Mouse (Mus musculus): ENCODE measurements at regions not wholly inside any gene's neighbourhood (a gene's known extent, or its start where the extent isn't known, plus 50 kb on each side); places are given as distances from the start of the nearest gene placed in this dataset.

DNA sequence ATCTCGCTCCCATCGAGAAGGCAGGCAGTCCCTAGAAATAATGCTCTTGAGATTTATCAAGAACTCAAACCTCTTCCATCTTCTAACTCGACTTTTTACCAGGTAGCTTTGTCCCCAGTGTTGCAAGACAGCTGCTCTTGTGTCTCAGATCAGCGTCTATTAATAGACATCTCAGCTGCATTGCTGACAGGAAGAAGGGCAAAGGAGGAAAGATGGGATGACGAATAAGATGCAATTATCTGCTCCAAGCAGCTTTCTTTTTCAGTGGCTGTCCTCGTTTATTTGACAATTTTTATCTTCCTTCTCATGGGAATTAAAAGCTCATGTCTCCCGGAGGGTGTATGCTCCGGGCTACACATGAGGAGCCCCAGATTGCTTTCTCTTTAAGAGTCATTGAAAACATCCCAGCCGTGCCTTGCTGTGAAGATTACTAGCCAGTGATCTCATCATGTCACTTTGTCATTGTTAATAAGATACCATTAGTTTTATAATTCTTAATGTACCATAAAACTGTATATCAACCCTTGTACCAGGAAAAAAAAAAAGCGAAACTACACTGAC, 299.9 kb upstream of the Eci2 start:
- DNase-seq (ENCODE audit: low spot score): peak; percentile 45
- Histone ChIP-seq H3K4me3 (ENCODE audit: low read depth, low read length) (no peak overlapping the region), H3K4me2 (ENCODE audit: low read depth, low read length) (no peak overlapping the region), H3K36me3 (ENCODE audit: control insufficient read depth, insufficient read depth, low read length) (no peaks in the 10 kb centered on the region), H3K27me3 (replicated peaks; ENCODE audit: control insufficient read depth, insufficient read depth, low read length) (no peaks in the 10 kb centered on the region), H3K4me1 (ENCODE audit: control insufficient read depth, insufficient read depth, low read length) (no peaks in the 10 kb centered on the region), H3K27ac (replicated peaks; ENCODE audit: low read depth, low read length) (no peak overlapping the region), H3K9ac (ENCODE audit: low read depth, low read length) (no peak overlapping the region), H3K9me3 (ENCODE audit: control insufficient read depth, low read length) (no peaks in the 10 kb centered on the region)
- 36% methylated on average over 10 of the region's 10 CpGs for WGBS
- ATAC-seq (ENCODE audit: low read depth): no peak

- ATAC-seq (ENCODE audit: low read depth) (no peak), DNase-seq (ENCODE audit: low spot score) (no peak)
- Histone ChIP-seq H3K4me2 (ENCODE audit: low read depth, low read length) (no peak overlapping the region), H3K4me1 (ENCODE audit: control insufficient read depth, insufficient read depth, low read length) (no peaks in the 10 kb centered on the region), H3K27ac (replicated peaks; ENCODE audit: low read depth, low read length) (no peak overlapping the region), H3K9ac (ENCODE audit: low read depth, low read length) (no peak overlapping the region), H3K4me3 (ENCODE audit: low read depth, low read length) (no peak overlapping the region), H3K9me3 (ENCODE audit: control insufficient read depth, low read length) (no peaks in the 10 kb centered on the region), H3K36me3 (ENCODE audit: control insufficient read depth, insufficient read depth, low read length) (no peaks in the 10 kb centered on the region), H3K27me3 (replicated peaks; ENCODE audit: control insufficient read depth, insufficient read depth, low read length) (no peaks in the 10 kb centered on the region)
- WGBS: 33% methylated on average over 2 of the region's 2 CpGs
Observed at GRCm38 (mm10) chr13:35328320-35328719, 301.4 kb upstream of the Eci2 start.

DNA sequence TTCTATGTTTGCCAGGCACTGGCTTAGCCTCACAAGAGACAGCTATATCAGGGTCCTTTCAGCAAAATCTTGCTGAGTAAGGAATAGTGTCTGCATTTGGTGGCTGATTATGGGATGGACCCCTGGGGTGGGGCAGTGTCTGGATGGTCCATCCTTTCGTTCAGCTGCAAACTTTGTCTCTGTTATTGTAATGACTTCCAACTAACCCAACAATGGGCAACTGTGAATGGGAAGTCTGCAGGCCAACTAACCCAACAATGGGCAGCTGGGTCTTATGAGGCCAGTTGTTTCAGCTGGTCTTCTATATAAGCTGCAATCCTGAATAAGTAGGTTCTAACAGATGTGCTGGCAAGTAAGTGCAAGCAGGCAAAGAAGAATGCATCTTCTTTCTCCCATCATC, 304.0 kb upstream of the Eci2 start:
- 42% methylated on average over 1 of the region's 1 CpGs for WGBS
- H3K4me3 ChIP-seq (ENCODE audit: low read depth, low read length): no peak overlapping the region
- no peak for ATAC-seq (ENCODE audit: low read depth)
- H3K9ac ChIP-seq (ENCODE audit: low read depth, low read length): no peak overlapping the region
- H3K36me3 ChIP-seq (ENCODE audit: control insufficient read depth, insufficient read depth, low read length): no peaks in the 10 kb centered on the region
- no peak for DNase-seq (ENCODE audit: low spot score)
- no peaks in the 10 kb centered on the region for H3K4me1 ChIP-seq (ENCODE audit: control insufficient read depth, insufficient read depth, low read length)
- no peak overlapping the region for H3K27ac ChIP-seq (replicated peaks; ENCODE audit: low read depth, low read length)
- no peaks in the 10 kb centered on the region for H3K9me3 ChIP-seq (ENCODE audit: control insufficient read depth, low read length)
- no peak overlapping the region for H3K4me2 ChIP-seq (ENCODE audit: low read depth, low read length)
- no peaks in the 10 kb centered on the region for H3K27me3 ChIP-seq (replicated peaks; ENCODE audit: control insufficient read depth, insufficient read depth, low read length)

DNA sequence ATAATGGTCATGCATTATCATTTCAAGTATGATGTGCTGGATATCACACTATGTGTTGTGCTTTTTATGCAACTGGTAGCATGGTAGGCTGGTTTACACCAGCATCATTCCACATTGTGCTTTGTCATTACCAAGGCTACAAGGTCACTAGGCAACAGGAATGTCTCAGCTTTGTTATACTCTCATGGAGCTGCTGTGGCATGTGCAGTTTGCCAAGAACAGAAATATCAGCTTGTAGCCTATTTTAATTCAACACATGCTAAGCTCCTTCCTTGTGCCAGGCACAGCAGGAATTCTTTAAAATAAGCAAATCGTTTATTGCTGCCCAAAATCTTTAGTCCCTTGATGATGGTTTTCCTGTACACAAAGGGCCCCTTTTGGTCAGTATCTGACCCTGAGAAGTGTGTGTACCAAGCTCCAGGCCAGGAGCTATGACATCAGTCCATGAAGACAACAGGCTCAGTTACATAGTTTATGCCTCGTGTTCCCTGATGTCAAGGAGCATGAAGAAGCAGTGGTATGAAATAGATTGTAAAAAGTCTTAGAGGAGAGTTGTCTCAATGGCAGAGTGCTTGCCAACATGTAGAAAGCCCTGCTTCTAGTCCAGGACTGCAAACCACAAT, 314.0 kb upstream of the Cdyl start:
- 75% methylated on average over 2 of the region's 2 CpGs for WGBS
- no peak overlapping the region for H3K9ac ChIP-seq (ENCODE audit: low read depth, low read length)
- no peaks in the 10 kb centered on the region for H3K27me3 ChIP-seq (replicated peaks; ENCODE audit: control insufficient read depth, insufficient read depth, low read length)
- ATAC-seq (ENCODE audit: low read depth): no peak
- H3K36me3 ChIP-seq (ENCODE audit: control insufficient read depth, insufficient read depth, low read length): no peaks in the 10 kb centered on the region
- no peak for DNase-seq (ENCODE audit: low spot score)
- no peak overlapping the region for H3K4me2 ChIP-seq (ENCODE audit: low read depth, low read length)
- H3K4me3 ChIP-seq (ENCODE audit: low read depth, low read length): no peak overlapping the region
- H3K9me3 ChIP-seq (ENCODE audit: control insufficient read depth, low read length): no peaks in the 10 kb centered on the region
- H3K4me1 ChIP-seq (ENCODE audit: control insufficient read depth, insufficient read depth, low read length): no peaks in the 10 kb centered on the region
- no peak overlapping the region for H3K27ac ChIP-seq (replicated peaks; ENCODE audit: low read depth, low read length)

DNA sequence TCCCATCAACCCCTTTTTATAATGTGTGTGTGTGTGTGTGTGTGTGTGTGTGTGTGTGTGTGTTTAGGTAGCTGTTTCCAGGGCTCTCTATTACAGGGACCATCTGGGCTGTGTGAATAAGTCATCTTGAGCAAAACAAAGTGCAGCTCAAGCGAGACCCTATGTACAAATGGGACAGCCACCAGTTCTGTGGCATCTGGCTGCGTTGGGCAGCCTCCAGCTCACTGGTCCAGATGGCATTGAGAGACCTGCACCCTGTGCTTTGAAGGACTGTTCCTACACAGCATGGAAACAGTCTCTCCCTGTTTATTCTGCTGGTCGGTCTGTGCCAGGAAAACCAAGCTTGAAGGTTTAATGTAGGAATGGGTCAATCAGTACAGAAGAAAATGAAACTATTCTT, 311.4 kb upstream of the Cdyl start:
- H3K9me3 ChIP-seq (ENCODE audit: control insufficient read depth, low read length): no peaks in the 10 kb centered on the region
- no peak overlapping the region for H3K27ac ChIP-seq (replicated peaks; ENCODE audit: low read depth, low read length)
- no peak overlapping the region for H3K4me2 ChIP-seq (ENCODE audit: low read depth, low read length)
- no peak overlapping the region for H3K9ac ChIP-seq (ENCODE audit: low read depth, low read length)
- no peak overlapping the region for H3K4me3 ChIP-seq (ENCODE audit: low read depth, low read length)
- 74% methylated on average over 3 of the region's 3 CpGs for WGBS
- ATAC-seq (ENCODE audit: low read depth) (no peak), DNase-seq (ENCODE audit: low spot score) (no peak)
- no peaks in the 10 kb centered on the region for H3K27me3 ChIP-seq (replicated peaks; ENCODE audit: control insufficient read depth, insufficient read depth, low read length)
- H3K4me1 ChIP-seq (ENCODE audit: control insufficient read depth, insufficient read depth, low read length): no peaks in the 10 kb centered on the region
- no peaks in the 10 kb centered on the region for H3K36me3 ChIP-seq (ENCODE audit: control insufficient read depth, insufficient read depth, low read length)

DNA sequence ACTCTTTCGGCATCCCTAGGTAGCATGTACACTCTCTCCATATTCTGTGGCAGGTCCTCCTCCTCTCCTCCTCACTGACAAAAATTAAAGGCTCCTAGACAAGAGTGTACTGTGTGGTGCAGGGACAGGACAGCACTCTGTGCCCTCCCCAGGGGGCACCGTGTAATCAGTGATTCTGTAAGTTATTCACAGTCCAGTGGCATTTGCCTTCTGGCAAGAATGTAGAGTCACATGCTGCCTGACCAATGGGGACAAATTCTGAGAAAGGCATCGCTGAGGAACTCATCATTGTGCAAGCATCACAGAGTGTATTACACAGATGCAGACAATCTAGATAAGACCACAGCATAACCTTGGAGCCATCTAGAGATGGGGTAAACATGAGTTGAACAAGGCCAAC, 300.3 kb upstream of the Cdyl start:
- Histone ChIP-seq H3K4me3 (ENCODE audit: low read depth, low read length) (no peak overlapping the region), H3K4me2 (ENCODE audit: low read depth, low read length) (no peak overlapping the region), H3K27me3 (replicated peaks; ENCODE audit: control insufficient read depth, insufficient read depth, low read length) (no peaks in the 10 kb centered on the region), H3K27ac (replicated peaks; ENCODE audit: low read depth, low read length) (no peak overlapping the region), H3K9me3 (ENCODE audit: control insufficient read depth, low read length) (no peaks in the 10 kb centered on the region), H3K4me1 (ENCODE audit: control insufficient read depth, insufficient read depth, low read length) (no peaks in the 10 kb centered on the region), H3K9ac (ENCODE audit: low read depth, low read length) (no peak overlapping the region), H3K36me3 (ENCODE audit: control insufficient read depth, insufficient read depth, low read length) (no peaks in the 10 kb centered on the region)
- 58% methylated on average over 3 of the region's 3 CpGs for WGBS
- no peak for DNase-seq (ENCODE audit: low spot score)
- ATAC-seq (ENCODE audit: low read depth): no peak

GRCm38 (mm10) chr13:35377487-35377886, 282.1 kb upstream of the Cdyl start:
- no peak overlapping the region for H3K27ac ChIP-seq (replicated peaks; ENCODE audit: low read depth, low read length)
- H3K36me3 ChIP-seq (ENCODE audit: control insufficient read depth, insufficient read depth, low read length): no peaks in the 10 kb centered on the region
- WGBS: 71% methylated on average over 2 of the region's 2 CpGs

DNA sequence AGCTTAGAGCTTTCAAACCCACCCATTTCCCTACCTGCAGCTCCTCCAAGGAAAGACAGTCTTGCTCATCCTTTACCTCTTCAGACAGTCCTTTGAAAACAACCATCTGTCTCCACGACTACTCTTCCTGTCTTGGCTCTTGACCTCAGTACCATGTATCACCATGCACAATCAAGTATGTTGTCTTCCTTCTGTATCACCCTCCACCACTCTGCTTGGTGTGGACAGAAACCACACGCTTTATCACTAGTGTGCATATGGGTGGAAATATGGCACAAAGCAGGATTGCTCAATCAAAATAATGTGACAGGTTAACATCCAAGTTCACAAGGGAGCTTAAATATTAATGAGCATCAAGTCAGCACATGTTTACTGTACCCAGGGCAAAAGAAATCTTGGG, 280.1 kb upstream of the Cdyl start:
- Histone ChIP-seq H3K27me3 (replicated peaks; ENCODE audit: control insufficient read depth, insufficient read depth, low read length) (no peaks in the 10 kb centered on the region), H3K36me3 (ENCODE audit: control insufficient read depth, insufficient read depth, low read length) (no peaks in the 10 kb centered on the region), H3K4me3 (ENCODE audit: low read depth, low read length) (no peak overlapping the region), H3K9me3 (ENCODE audit: control insufficient read depth, low read length) (no peaks in the 10 kb centered on the region), H3K27ac (replicated peaks; ENCODE audit: low read depth, low read length) (no peak overlapping the region), H3K4me1 (ENCODE audit: control insufficient read depth, insufficient read depth, low read length) (no peaks in the 10 kb centered on the region), H3K4me2 (ENCODE audit: low read depth, low read length) (no peak overlapping the region), H3K9ac (ENCODE audit: low read depth, low read length) (no peak overlapping the region)
- WGBS: 84% methylated on average over 2 of the region's 2 CpGs
- DNase-seq (ENCODE audit: low spot score) (no peak), ATAC-seq (ENCODE audit: low read depth) (no peak)

More at GRCm38 (mm10) chr13:35377487-35377886, 282.1 kb upstream of the Cdyl start:
- H3K4me2 ChIP-seq (ENCODE audit: low read depth, low read length): no peak overlapping the region
- no peaks in the 10 kb centered on the region for H3K4me1 ChIP-seq (ENCODE audit: control insufficient read depth, insufficient read depth, low read length)
- H3K9me3 ChIP-seq (ENCODE audit: control insufficient read depth, low read length): 0 out of 2 replicates have a peak, but pooled peaks cover 4% of the 10 kb centered on the region
- no peaks in the 10 kb centered on the region for H3K27me3 ChIP-seq (replicated peaks; ENCODE audit: control insufficient read depth, insufficient read depth, low read length)
- no peak overlapping the region for H3K9ac ChIP-seq (ENCODE audit: low read depth, low read length)
- H3K4me3 ChIP-seq (ENCODE audit: low read depth, low read length): no peak overlapping the region
- ATAC-seq (ENCODE audit: low read depth): no peak
- no peak for DNase-seq (ENCODE audit: low spot score)
